Mouse (Mus musculus): Measurements from ENCODE around the gene Myo1h. TPM values are rescaled to one million over a fixed set of nuclear protein-coding genes. Genes with fewer than 3 reads are reported as not detected.

Myo1h gene
- polyA plus RNA-seq, 1 experiment from 2014 or later: 0.96 TPM

DNA sequence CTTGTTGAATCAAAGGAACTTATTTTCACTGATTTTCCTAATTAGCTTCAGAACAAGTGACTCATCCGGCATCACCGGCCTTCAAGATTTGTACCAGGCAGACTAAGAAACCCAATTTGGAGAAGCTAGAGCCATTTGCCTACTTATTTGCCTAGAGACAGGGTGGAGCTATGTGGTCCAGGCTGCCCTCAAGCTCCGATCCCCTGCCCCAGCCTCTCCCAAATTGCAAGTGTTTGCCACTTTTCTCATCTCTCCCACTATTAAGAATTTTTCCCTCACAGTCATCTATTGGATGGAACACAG, 3.6 kb upstream of the Myo1h start:
- Histone ChIP-seq H3K9ac (ENCODE audit: low read depth, low read length) (no peak overlapping the region), H3K4me2 (replicated peaks; ENCODE audit: low read depth, low read length) (no peak overlapping the region), H3K36me3 (ENCODE audit: control insufficient read depth, insufficient read depth, low read length) (no peaks in the 10 kb centered on the region), H3K9me3 (ENCODE audit: control insufficient read depth, low read length) (no peaks in the 10 kb centered on the region), H3K27me3 (ENCODE audit: control insufficient read depth, insufficient read depth, low read length) (peaks cover 38% of the 10 kb centered on the region), H3K27ac (ENCODE audit: low read depth, low read length) (no peak overlapping the region), H3K4me1 (replicated peaks; ENCODE audit: control insufficient read depth, insufficient read depth, low read length) (no peaks in the 10 kb centered on the region; the same call in 1 of the 2 replicates), H3K4me3 (ENCODE audit: low read depth, low read length) (no peak overlapping the region)
- DNase-seq (ENCODE audit: low spot score) (no peak), ATAC-seq (ENCODE audit: low FRiP score) (no peak)
- WGBS: 82% methylated on average over 3 of the region's 3 CpGs

DNA sequence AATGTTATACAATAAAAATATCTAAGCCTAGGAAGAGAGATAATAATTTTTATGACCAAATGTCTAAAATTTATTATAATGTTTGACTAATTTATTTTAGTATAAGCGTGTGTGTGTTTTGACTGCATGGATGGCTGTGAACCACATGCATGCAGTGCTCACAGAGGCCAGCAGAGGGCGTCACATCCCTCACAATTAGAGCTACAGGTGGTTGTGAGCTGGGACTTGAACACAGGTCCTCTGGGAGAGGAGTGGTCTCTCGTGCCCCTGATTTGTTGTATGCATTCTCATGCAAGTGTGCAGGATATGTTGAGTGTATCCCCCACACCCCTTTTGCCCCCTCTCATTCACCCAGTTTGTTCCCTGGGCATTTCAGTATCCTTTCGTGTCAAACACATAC, 2.9 kb upstream of the Myo1h start:
- ATAC-seq (ENCODE audit: low FRiP score) (no peak), DNase-seq (ENCODE audit: low spot score) (no peak)
- Histone ChIP-seq H3K27me3 (ENCODE audit: control insufficient read depth, insufficient read depth, low read length) (peaks cover 40% of the 10 kb centered on the region), H3K4me1 (replicated peaks; ENCODE audit: control insufficient read depth, insufficient read depth, low read length) (no peaks in the 10 kb centered on the region; the same call in 1 of the 2 replicates), H3K9me3 (ENCODE audit: control insufficient read depth, low read length) (no peaks in the 10 kb centered on the region), H3K4me2 (replicated peaks; ENCODE audit: low read depth, low read length) (no peak overlapping the region), H3K4me3 (ENCODE audit: low read depth, low read length) (no peak overlapping the region), H3K36me3 (ENCODE audit: control insufficient read depth, insufficient read depth, low read length) (no peaks in the 10 kb centered on the region), H3K27ac (ENCODE audit: low read depth, low read length) (no peak overlapping the region), H3K9ac (ENCODE audit: low read depth, low read length) (no peak overlapping the region)
- WGBS: 79% methylated on average over 4 of the region's 4 CpGs

DNA sequence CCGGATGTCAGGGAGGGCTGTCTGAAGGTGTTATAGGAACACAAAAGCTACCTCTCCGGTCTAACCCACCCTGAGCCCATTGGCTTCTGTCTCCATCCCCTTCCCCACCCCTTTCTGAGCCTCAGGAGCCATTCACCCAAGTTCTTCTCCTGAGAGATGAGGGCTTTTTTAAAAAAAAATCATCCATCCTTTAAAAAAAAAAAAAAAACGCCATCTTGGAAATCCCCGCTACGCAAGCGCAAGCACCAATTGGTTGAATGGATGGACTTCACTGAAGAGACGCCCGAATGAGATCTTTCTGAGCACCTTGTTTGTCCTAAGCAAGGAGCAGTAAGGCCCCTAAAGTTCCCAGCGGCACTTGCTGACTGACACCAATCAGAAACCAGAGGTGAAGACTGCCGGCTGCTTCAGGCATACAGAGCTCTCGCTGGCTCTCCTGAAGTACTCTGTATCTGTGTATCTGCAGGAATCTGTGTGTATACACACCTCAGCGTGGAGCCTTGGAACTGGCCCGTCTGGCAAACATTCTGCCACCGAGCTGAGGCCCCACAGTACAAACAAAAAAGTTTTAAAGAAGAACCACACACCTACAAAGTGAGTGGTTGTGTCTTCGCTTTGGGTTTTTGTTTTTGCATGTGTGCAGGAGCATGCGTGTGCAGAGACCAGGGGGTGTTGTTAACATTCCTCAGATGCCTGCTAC, 1.9 kb upstream of the Myo1h start:
- 87% methylated on average over 16 of the region's 16 CpGs for WGBS
- DNase-seq (ENCODE audit: low spot score) (no peak), ATAC-seq (ENCODE audit: low FRiP score) (no peak)
- Histone ChIP-seq H3K4me2 (replicated peaks; ENCODE audit: low read depth, low read length) (no peak overlapping the region), H3K9ac (ENCODE audit: low read depth, low read length) (no peak overlapping the region), H3K27me3 (ENCODE audit: control insufficient read depth, insufficient read depth, low read length) (peaks cover 35% of the 10 kb centered on the region), H3K4me1 (replicated peaks; ENCODE audit: control insufficient read depth, insufficient read depth, low read length) (no peaks in the 10 kb centered on the region; the same call in 1 of the 2 replicates), H3K36me3 (ENCODE audit: control insufficient read depth, insufficient read depth, low read length) (no peaks in the 10 kb centered on the region), H3K27ac (ENCODE audit: low read depth, low read length) (no peak overlapping the region), H3K9me3 (ENCODE audit: control insufficient read depth, low read length) (no peaks in the 10 kb centered on the region), H3K4me3 (ENCODE audit: low read depth, low read length) (no peak overlapping the region)

GRCm38 (mm10) chr5:114288396-114288795, 570 bp upstream of the Myo1h start:
- Histone ChIP-seq H3K36me3 (ENCODE audit: control insufficient read depth, insufficient read depth, low read length) (no peaks in the 10 kb centered on the region), H3K9me3 (ENCODE audit: control insufficient read depth, low read length) (no peaks in the 10 kb centered on the region), H3K4me1 (replicated peaks; ENCODE audit: control insufficient read depth, insufficient read depth, low read length) (no peaks in the 10 kb centered on the region; the same call in 1 of the 2 replicates), H3K4me2 (replicated peaks; ENCODE audit: low read depth, low read length) (no peak overlapping the region), H3K27me3 (ENCODE audit: control insufficient read depth, insufficient read depth, low read length) (peaks cover 32% of the 10 kb centered on the region), H3K9ac (ENCODE audit: low read depth, low read length) (no peak overlapping the region), H3K27ac (ENCODE audit: low read depth, low read length) (no peak overlapping the region), H3K4me3 (ENCODE audit: low read depth, low read length) (no peak overlapping the region)
- no peak for DNase-seq (ENCODE audit: low spot score)
- ATAC-seq (ENCODE audit: low FRiP score): no peak
- 83% methylated on average over 5 of the region's 5 CpGs for WGBS

DNA sequence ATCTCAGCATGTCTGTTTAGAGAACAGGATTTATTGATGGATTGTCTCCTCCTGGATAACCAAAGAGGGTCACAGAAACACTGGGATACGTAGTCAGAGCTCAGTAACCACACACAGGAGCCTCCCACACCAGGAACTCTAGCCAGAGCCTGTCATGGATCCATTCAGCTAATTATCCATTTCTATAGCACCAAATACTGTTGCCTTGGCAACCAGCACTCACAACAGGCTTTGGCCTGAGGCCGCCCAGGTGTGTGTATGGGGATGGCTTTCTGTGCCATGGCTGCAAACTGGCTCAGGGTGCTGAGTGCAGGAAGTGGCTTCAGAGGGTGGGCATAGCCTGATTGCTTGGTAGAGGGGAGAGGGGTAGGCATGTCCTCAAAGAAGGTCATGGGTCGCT, 1.0 kb downstream of the Myo1h start:
- Histone ChIP-seq H3K36me3 (ENCODE audit: control insufficient read depth, insufficient read depth, low read length) (no peaks in the 10 kb centered on the region), H3K27me3 (ENCODE audit: control insufficient read depth, insufficient read depth, low read length) (peaks cover 39% of the 10 kb centered on the region), H3K4me2 (replicated peaks; ENCODE audit: low read depth, low read length) (no peak overlapping the region), H3K27ac (ENCODE audit: low read depth, low read length) (no peak overlapping the region), H3K4me3 (ENCODE audit: low read depth, low read length) (no peak overlapping the region), H3K9ac (ENCODE audit: low read depth, low read length) (no peak overlapping the region), H3K9me3 (ENCODE audit: control insufficient read depth, low read length) (no peaks in the 10 kb centered on the region), H3K4me1 (replicated peaks; ENCODE audit: control insufficient read depth, insufficient read depth, low read length) (no peaks in the 10 kb centered on the region; the same call in 1 of the 2 replicates)
- 59% methylated on average over 3 of the region's 3 CpGs for WGBS
- DNase-seq (ENCODE audit: low spot score): no peak
- no peak for ATAC-seq (ENCODE audit: low FRiP score)

DNA sequence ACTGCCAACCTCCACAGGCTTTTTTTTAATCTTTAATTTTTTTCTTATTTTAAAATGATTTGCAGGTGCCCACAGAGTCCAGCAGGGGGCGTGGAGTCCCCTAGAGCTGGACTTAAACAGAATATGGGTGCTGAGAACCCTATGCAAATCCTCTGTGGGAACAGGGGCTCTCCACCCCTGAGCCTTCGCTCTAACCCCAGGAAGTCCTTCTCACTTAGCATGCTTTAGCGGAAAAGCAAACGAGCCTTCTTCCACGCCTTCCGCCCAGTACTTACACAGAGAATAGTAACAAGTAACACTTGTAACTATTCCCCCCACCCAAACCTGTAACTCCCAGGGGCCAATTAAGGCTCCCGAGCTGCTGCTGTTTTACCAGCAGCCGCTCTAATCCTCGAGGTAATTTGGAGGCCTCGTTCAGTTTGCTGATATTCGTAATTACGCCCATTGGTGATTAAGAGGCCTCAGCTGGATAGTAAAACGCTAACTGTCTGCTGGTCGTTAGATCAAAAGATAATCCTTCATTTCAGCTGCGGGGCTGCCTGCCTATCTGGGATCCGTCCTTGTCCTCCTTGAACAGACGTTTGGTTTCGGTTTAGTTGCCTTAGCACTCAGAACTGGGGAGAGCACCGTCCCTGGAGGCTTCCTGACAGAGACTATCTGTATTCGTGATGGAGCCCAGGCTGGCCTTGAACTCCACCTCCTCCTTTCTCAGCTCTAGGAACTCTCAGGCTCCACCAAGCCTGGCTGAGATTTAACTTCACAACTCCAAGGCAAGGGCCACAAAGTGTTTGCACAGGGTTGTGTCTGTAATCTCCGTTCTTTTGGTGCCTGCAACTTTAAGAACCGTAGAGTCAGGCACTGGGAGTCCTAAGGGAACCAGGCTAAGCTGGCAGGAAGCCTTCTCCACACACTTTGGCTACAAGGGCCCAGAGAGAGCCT, 8.0 kb downstream of the Myo1h start:
- Histone ChIP-seq H3K9me3 (ENCODE audit: control insufficient read depth, low read length) (no peaks in the 10 kb centered on the region), H3K4me1 (replicated peaks; ENCODE audit: control insufficient read depth, insufficient read depth, low read length) (peaks cover 2% of the 10 kb centered on the region; the same call in 1 of the 2 replicates), H3K4me3 (ENCODE audit: low read depth, low read length) (no peak overlapping the region), H3K27ac (ENCODE audit: low read depth, low read length) (no peak overlapping the region), H3K36me3 (ENCODE audit: control insufficient read depth, insufficient read depth, low read length) (no peaks in the 10 kb centered on the region), H3K27me3 (ENCODE audit: control insufficient read depth, insufficient read depth, low read length) (peaks cover 58% of the 10 kb centered on the region), H3K9ac (ENCODE audit: low read depth, low read length) (no peak overlapping the region), H3K4me2 (replicated peaks; ENCODE audit: low read depth, low read length) (no peak overlapping the region)
- DNase-seq (ENCODE audit: low spot score) (peak; percentile 44), ATAC-seq (ENCODE audit: low FRiP score) (no peak)
- 37% methylated on average over 22 of the region's 22 CpGs for WGBS

GRCm38 (mm10) chr5:114298212-114298894, 9.4 kb downstream of the Myo1h start:
- peaks cover 2% of the 10 kb centered on the region; the same call in 1 of the 2 replicates for H3K4me1 ChIP-seq (replicated peaks; ENCODE audit: control insufficient read depth, insufficient read depth, low read length)
- WGBS: 68% methylated on average over 18 of the region's 18 CpGs
- no peaks in the 10 kb centered on the region for H3K36me3 ChIP-seq (ENCODE audit: control insufficient read depth, insufficient read depth, low read length)
- H3K9me3 ChIP-seq (ENCODE audit: control insufficient read depth, low read length): no peaks in the 10 kb centered on the region
- H3K4me3 ChIP-seq (ENCODE audit: low read depth, low read length): no peak overlapping the region
- no peak overlapping the region for H3K27ac ChIP-seq (ENCODE audit: low read depth, low read length)
- peaks cover 64% of the 10 kb centered on the region for H3K27me3 ChIP-seq (ENCODE audit: control insufficient read depth, insufficient read depth, low read length)
- no peak overlapping the region for H3K4me2 ChIP-seq (replicated peaks; ENCODE audit: low read depth, low read length)
- DNase-seq (ENCODE audit: low spot score) (peak; percentile 52), ATAC-seq (ENCODE audit: low FRiP score) (no peak)
- no peak overlapping the region for H3K9ac ChIP-seq (ENCODE audit: low read depth, low read length)

- Histone ChIP-seq H3K4me2 (replicated peaks; ENCODE audit: low read depth, low read length) (no peak overlapping the region), H3K36me3 (ENCODE audit: control insufficient read depth, insufficient read depth, low read length) (no peaks in the 10 kb centered on the region), H3K9ac (ENCODE audit: low read depth, low read length) (no peak overlapping the region), H3K27ac (ENCODE audit: low read depth, low read length) (peak overlapping the region; percentile 8; the same call in 1 of the 2 replicates), H3K27me3 (ENCODE audit: control insufficient read depth, insufficient read depth, low read length) (peaks cover 65% of the 10 kb centered on the region), H3K9me3 (ENCODE audit: control insufficient read depth, low read length) (no peaks in the 10 kb centered on the region), H3K4me3 (ENCODE audit: low read depth, low read length) (no peak overlapping the region), H3K4me1 (replicated peaks; ENCODE audit: control insufficient read depth, insufficient read depth, low read length) (0 out of 2 replicates have a peak, but pooled peaks cover 2% of the 10 kb centered on the region)
- DNase-seq (ENCODE audit: low spot score) (peak; percentile 58), ATAC-seq (ENCODE audit: low FRiP score) (peak; percentile 67)
- WGBS: 33% methylated on average over 22 of the region's 22 CpGs
Observed at GRCm38 (mm10) chr5:114299156-114299855, 10.3 kb downstream of the Myo1h start.
